Mouse (Mus musculus): ENCODE data around the gene Ppm1a.

Gene Ppm1a

GRCm38 (mm10) chr12:72757086-72757485, at the start of gene Ppm1a:
Ppm1a (plus strand) TSS chr12:72757455.
- DNase-seq (ENCODE audit: low read depth, low spot score), result no peak

GRCm38 (mm10) chr12:72709981-72710380, 47.3 kb upstream of the Ppm1a start:
- DNase-seq (ENCODE audit: low read depth, low spot score), result no peak

- no peak for DNase-seq (ENCODE audit: low read depth, low spot score)
These were observed 42.4 kb upstream of the Ppm1a start for GRCm38 (mm10) chr12:72714896-72715295.

- no peak for DNase-seq (ENCODE audit: low read depth, low spot score)
These were observed 41.4 kb upstream of the Ppm1a start for GRCm38 (mm10) chr12:72715846-72716245.

DNA sequence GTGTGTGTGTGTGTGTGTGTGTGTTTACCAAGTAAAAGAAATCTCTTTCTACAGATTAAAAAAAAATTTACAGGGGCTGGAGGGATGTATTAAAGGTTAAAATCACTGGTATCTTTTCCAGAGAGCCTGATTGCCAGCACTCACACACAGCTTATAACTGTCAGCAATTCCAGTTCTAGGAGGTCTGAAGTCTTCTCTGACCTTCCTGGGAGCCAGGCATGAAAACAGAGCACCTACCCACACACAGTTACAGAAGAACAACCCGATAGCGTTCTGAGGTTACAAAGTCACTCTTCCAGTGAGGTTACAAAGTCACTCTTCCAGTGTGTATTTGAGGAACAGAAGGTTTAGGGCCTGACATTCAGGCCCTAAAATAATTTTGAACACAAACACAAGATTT, 38.2 kb upstream of the Ppm1a start:
- DNase-seq (ENCODE audit: low read depth, low spot score), result no peak

DNA sequence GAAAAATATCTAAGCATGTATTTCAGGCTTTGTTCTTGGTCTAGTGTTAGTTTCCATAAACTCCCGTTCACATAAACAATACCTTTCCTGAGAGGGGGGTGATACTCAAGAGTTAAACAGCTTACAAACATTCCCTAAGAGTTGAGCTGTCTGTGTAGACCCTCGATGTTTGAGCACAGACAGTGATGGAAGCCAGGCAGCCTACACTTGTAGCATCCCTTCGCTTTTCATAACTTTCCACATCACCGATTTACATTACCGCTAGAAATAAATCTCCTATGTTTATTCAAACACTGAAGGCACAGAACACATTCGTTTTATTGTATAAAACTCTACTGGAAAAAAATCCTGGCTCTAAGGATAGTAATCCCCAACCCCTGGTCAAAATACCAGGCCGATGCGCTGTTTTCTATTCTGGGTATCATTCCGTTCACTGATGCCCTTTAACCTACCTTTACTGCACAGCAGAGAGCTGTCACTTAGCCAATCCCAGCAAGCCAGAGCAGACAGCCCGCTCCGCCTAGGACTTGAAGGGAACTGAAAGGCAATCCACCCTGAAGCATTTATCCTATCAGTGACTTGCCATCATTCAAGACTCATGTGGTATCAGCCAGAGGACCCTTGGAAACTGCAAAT, 37.7 kb upstream of the Ppm1a start:
- no peak for DNase-seq (ENCODE audit: low read depth, low spot score)

DNA sequence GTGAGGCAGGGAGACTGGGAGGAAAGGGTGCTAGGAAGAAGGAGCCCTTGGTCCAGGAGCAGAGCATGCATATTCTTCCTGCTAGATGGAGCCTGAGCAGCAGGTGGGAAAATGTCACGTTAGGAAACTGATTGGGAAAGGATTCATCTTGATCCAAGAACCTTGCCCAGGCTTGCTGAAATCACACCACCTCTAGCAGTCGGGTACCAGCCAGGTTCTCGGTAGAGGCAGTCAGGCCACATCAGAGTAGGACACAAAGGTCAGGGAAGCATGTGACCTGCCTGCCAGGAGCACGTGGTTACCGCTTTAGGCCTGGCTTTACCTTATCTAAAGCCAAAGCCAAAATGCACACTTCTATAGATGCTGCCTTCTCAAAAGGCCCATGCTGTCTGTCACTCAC, 35.5 kb upstream of the Ppm1a start:
- DNase-seq (ENCODE audit: low read depth, low spot score), result no peak

DNA sequence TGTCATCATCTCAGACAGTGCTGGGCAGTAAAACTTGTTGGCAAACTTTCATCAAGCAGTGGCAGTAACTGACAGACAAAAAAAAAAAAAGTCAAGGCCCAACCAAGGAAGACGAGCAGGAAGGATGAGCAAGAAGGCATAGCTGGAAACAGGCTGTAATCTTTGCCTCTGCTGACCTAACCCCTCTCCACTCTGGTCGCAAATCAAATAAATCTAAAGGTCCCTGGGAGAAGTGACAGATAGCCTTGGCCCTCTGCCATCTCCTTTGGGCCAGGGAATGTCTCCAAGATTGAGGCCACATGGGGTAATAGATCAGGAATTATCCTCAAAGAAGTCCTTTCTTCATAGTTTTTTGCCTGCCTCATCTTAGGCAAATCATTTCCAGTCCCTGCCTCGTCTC, 33.3 kb upstream of the Ppm1a start:
- no peak for DNase-seq (ENCODE audit: low read depth, low spot score)

DNA sequence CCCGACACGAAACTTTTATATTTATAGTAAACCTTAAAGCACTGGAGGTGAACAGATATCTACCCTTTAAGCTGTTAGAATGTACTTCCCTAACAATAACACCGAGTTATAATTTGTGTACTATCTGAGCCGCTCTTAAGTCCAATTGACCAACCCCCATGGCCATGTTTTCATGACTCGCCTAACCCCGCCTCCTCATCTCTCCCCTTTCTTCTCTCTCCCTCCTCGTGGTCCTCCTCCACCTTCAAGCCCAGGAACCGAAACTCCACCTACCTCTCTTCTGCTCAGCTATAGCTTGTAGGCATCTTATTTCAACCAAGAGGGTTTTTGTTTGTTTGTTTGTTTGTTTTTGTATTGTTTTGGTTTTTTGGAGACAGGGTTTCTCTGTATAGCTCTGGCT, 30.2 kb upstream of the Ppm1a start:
- DNase-seq (ENCODE audit: low read depth, low spot score), result no peak

DNA sequence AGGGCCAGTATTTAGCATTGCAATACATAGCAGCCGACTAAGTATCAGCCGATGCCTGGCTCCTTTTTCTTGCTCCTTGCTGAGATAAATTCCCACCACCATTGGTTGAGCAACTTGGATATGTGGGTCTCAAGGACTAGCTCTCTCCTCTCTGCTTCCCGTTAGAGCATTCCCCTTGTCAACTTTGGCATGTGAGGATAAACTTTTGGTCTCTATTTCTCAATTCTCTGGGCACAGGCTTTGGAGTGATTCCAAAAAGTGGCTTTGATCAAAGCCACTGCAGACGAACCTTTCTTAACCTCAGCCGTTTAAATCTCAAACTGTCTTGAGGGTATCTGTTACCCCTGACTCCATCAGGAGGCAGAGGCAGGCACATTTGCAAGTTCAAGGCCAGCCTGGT, 29.6 kb upstream of the Ppm1a start:
- no peak for DNase-seq (ENCODE audit: low read depth, low spot score)

- DNase-seq (ENCODE audit: low read depth, low spot score), result no peak
These were observed 23.1 kb upstream of the Ppm1a start for GRCm38 (mm10) chr12:72734112-72734511.

GRCm38 (mm10) chr12:72741176-72741575, 16.1 kb upstream of the Ppm1a start:
- no peak for DNase-seq (ENCODE audit: low read depth, low spot score)

DNA sequence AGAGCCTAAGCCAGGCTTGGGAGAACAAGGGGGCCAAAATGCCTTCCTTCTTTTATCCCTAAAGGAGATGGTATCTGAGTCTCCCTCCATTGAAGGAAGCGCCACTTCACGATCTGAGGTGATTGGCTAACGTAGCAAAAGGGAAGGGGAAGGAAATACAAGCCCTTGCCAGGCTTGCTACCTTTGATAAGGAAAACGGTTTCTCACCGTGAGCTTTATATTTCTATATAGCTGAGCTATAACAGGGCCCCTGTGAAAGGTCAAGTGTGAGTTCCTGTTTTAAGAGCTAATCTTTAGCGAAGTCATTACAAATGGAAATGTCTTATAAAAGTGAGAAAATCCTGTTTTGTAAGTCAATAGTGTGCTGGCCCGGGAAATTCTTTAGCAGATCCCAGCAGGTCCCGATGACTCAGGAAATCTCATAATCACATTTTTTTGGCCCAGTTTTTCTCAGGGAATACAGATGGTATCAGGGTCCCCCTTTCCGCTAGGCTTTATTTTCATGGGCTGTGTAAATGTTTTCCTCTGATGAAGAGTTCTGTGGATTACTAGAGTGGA, 12.4 kb upstream of the Ppm1a start:
- DNase-seq (ENCODE audit: low read depth, low spot score), result no peak

GRCm38 (mm10) chr12:72745486-72745885, 11.8 kb upstream of the Ppm1a start:
- DNase-seq (ENCODE audit: low read depth, low spot score), result no peak

DNA sequence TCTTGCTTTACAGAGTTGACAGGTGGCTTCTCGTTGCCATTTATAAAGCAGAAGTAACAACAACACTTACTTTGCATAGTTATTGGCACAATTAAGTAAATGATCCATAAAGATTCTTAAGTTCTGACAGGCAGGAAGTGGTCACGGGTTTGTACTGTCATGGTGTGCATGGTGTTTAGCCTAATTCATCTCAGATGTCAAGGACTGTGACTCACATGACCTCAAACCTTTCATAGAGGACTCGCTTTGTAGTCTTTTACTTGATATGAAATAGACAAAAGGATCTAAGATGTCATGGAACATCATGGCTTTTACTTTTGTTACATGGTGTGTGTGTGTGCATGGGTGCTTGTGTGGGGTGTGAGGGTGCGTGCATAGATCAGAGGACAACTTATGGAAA, 8.9 kb upstream of the Ppm1a start:
- DNase-seq (ENCODE audit: low read depth, low spot score), result no peak

DNA sequence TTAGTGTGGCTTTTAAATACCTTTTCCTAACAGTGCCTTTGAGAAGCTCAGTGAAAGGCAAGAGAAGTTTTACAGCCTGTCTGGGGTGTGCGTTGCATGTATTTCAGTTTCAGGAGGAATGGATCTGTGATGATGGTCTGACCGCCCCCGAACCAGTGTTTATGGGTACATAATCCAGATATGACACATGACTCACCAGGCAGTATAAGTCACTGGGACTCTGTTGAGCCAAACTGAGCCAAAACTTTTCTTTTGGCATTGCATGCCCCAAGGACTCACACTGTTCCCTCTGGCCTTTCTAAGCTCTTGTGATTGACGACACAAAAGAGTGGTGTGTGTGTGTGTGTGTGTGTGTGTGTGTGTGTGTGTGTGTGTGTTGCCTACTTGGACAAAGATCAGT, 8.4 kb upstream of the Ppm1a start:
- no peak for DNase-seq (ENCODE audit: low read depth, low spot score)

DNA sequence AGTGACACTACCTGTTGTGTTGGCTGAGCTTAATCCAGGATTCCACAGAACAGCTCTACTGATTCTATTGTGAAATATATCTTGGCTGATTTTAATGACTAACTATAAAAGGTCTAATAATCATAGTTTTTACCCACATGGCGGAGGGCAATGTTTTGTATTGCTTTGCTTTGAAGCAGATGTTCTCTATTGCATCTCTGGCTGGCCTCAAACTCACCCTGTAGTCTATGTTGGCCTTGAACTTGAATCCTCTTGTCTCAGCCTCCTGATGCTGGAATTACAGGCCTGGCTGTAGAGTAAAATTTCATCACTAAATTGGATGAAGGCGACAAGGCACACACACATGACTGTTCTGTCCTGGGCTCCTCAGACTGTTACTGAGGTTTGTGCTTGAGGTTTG, 7.8 kb upstream of the Ppm1a start:
- no peak for DNase-seq (ENCODE audit: low read depth, low spot score)

DNA sequence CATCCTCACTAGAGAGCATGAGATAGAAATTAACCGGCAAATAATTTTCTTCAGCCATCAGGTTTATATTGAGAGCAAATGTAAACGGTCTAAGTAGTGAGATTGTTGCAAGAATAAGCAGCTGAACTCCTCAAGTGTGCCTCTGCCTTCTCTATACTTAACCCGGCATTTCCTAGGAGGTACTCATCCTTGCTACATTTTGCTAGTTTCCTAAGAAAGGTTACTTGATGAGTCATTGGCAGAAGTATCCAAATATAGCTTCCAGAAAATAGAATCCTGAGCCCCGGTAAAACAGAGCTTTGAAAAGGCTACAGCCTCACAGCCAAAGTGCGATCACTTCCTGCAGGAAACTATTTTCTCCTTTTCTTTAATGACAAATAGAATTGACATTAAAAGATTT, 7.2 kb upstream of the Ppm1a start:
- no peak for DNase-seq (ENCODE audit: low read depth, low spot score)

DNA sequence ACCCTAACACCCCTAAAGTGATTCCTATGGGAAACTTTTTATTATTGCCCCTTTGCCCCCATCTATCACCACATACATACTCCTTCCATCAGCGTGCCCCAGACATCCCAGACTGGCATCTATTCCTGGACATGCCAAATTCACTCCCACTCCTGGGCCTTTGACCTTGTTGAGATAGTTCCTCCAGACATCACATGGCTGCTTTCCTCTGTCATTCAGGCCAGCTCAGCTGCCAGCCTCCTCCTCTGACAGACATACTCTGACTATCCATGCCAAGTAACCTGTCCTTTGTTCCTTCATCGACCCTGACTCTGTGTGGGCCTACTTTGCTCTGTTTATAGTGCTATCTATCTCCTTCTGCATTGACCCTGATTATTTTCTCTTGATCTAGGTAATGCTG, 6.6 kb upstream of the Ppm1a start:
- DNase-seq (ENCODE audit: low read depth, low spot score), result no peak

DNA sequence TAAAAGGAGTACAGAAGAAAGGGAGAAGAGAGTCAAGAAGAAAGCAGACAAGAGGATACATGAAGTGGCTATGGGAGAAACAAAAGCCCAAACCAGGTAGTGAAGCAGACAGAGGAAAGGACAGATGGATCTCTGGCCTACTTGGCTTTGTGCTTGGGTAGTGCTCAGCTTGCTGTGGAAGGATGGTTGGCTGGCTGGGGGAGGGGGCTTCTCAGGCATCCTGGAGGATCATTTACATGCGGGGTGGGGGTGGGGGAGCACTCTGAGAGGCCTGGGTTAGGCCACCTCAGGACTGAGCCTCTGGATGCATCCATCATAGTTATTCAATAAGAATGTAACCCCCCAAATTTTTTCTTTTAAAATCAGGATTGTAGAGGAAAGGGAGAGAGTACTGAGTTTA, 341 bp downstream of the Ppm1a start:
- no peak for DNase-seq (ENCODE audit: low read depth, low spot score)

DNA sequence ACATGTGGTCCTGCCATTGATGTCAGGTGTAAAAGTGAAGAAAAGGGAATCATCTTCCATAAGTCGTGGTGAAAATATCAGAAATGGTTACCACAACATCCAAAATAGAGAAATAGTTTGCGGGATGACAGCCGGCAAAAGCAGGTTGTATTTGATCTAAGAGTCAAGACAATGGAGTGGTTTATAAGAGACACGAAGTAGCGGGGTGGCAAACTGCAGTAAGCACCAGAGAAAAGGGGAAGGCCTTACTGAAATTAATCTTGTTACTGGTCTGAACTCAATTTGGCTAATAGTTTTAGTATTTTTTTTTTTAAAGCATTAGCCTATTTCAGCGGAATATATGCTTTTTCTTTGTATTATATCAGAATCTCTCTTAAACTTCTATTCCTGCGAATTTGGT, 2.7 kb downstream of the Ppm1a start:
- no peak for DNase-seq (ENCODE audit: low read depth, low spot score)

DNA sequence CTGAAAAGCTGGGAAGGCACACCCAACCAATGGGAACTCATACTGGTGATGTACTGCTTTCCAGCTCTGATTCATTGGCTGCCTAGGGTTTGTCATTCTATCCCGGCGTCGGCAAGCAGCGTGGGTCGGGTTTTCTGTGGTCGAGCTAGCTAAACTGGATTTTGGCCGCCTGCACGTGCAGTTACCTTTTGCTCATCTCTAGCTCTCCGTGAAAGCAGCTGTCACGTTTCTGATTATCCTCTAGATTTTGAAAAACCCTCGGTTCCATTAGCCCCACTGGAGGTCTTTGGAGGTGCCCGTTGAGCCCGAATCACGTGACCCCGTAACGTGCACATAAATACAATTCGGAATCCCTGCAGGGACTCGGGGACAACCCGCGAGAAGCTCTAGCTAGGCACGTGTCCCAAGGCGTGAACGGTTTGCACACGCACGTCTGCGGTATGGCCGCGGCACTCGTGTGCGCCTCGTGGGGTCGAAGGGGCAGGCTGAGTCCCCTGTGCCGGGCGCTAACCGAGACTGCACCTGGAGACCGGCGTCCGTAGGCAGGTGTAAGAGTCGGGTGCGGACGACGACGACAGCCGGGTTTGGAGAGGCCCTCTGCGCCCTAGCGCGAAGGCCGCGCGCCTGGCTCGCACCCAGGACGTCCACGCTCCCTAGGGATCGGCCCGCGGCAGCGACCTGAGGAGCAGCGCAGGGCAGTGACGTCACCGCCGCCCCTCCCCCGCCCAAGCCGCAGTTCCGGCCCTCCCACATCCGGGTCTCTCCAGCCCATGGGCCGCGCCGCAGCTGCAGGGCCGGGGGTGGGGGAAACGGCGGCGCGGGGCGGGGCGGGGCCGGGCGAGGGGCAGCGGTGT, 3.3 kb downstream of the Ppm1a start:
- DNase-seq (ENCODE audit: low read depth, low spot score), result peak; percentile 97

GRCm38 (mm10) chr12:72761230-72761648, 4.0 kb downstream of the Ppm1a start:
- DNase-seq (ENCODE audit: low read depth, low spot score), result no peak

Measured in CD4-positive, CD25-positive, alpha-beta regulatory T cell, adult 2 months (primary cell).